Mouse (Mus musculus): ENCODE measurements at regions not wholly inside any gene's neighbourhood (a gene's known extent, or its start where the extent isn't known, plus 50 kb on each side); places are given as distances from the start of the nearest gene placed in this dataset.

DNA sequence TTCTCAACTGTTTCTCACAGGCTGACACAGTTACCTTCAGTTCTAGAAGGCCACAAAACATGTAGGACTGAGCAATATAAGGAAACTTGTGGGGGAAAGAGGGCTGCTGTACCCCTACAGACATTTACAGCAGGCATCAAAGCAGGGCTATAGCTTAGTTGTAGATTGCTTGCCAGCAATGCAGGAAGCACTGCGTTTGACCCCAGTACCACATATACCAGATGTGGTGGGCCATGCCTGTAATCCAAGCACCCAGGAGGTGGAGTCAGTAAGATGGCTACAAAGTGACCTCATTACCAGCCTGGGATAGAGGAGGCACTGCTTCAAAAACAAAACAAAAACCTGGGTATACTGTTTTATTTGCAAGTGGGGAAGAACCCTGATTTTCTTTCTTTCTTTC lies 165.3 kb upstream of the Bcl6 start:
- H3K4me1 ChIP-seq (ENCODE audit: insufficient read depth), result no peaks in the 10 kb centered on the region
- H3K27ac ChIP-seq (ENCODE audit: low read depth, low read length), result no peak overlapping the region
- WGBS, result 51% methylated on average over 1 of the region's 1 CpGs
- no peaks in the 10 kb centered on the region for H3K9me3 ChIP-seq (ENCODE audit: low read length)
- DNase-seq (no peak), ATAC-seq (no peak)
- H3K36me3 ChIP-seq (ENCODE audit: insufficient read depth), result no peaks in the 10 kb centered on the region
- H3K4me3 ChIP-seq (ENCODE audit: low read depth, low read length), result no peak overlapping the region
- TF ChIP-seq CTCF (IDR thresholded peaks at IDR 0.05; ENCODE audit: low read depth), result no peak
- H3K9ac ChIP-seq, result no peak overlapping the region
- H3K27me3 ChIP-seq (ENCODE audit: insufficient read depth, low read length), result no peaks in the 10 kb centered on the region
- no peak overlapping the region for H3K4me2 ChIP-seq (ENCODE audit: low read depth)

DNA sequence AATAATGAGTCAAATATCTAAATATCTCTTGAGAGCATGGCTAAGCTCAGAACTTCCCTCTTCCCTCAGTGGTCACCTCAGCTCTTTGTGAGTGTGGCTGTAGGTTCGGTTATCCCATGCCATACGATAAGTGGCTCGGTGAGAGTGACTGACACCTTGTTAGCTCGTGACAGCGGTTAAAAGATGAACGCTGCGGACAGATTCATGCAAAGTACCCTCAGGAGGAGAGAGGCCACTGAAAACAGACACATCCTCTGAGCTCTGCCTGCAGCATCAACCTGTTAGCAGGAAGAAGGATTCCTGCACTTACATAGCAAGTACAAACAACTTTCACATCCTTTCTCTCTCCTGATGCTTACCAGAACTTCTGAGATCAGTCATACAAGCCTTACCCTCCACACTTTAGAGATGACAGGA lies 163.2 kb upstream of the Bcl6 start:
- no peak overlapping the region for H3K4me2 ChIP-seq (ENCODE audit: low read depth)
- no peaks in the 10 kb centered on the region for H3K9me3 ChIP-seq (ENCODE audit: low read length)
- H3K4me1 ChIP-seq (ENCODE audit: insufficient read depth), result no peaks in the 10 kb centered on the region
- TF ChIP-seq CTCF (IDR thresholded peaks at IDR 0.05; ENCODE audit: low read depth), result no peak
- DNase-seq, result no peak
- no peak overlapping the region for H3K4me3 ChIP-seq (ENCODE audit: low read depth, low read length)
- H3K36me3 ChIP-seq (ENCODE audit: insufficient read depth), result no peaks in the 10 kb centered on the region
- no peak overlapping the region for H3K27ac ChIP-seq (ENCODE audit: low read depth, low read length)
- no peaks in the 10 kb centered on the region for H3K27me3 ChIP-seq (ENCODE audit: insufficient read depth, low read length)
- no peak overlapping the region for H3K9ac ChIP-seq
- 95% methylated on average over 7 of the region's 7 CpGs for WGBS
- ATAC-seq, result no peak

DNA sequence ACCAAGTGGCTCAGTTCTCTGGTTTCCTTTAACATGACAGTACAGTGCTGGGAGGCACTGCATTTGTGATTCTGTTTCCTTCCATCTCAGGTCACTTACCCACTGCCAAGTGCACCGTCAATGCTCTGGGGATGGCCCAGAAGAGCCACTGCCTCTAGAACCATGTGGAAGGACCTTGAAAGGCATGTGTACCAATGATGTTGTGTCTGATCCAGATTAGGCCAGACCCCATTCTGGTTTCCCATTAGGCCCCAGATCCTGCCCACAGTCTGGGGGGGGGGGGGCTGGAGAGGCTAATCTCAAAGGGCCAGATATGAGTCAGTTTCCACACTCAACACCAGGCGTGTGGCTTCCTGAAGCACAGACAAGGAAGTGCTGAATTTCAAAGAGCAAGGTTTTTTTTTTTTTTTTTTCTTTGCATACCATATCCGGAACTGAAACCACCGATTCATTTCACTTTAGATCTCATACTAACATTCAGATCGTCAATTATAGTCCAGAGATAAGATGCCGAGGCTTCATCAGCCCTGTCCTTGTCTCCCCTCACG lies 162.6 kb upstream of the Bcl6 start:
- WGBS, result 85% methylated on average over 7 of the region's 7 CpGs
- H3K27ac ChIP-seq (ENCODE audit: low read depth, low read length), result no peak overlapping the region
- DNase-seq (no peak), ATAC-seq (no peak)
- H3K27me3 ChIP-seq (ENCODE audit: insufficient read depth, low read length), result no peaks in the 10 kb centered on the region
- no peaks in the 10 kb centered on the region for H3K4me1 ChIP-seq (ENCODE audit: insufficient read depth)
- H3K36me3 ChIP-seq (ENCODE audit: insufficient read depth), result no peaks in the 10 kb centered on the region
- no peak overlapping the region for H3K9ac ChIP-seq
- H3K9me3 ChIP-seq (ENCODE audit: low read length), result no peaks in the 10 kb centered on the region
- no peak overlapping the region for H3K4me3 ChIP-seq (ENCODE audit: low read depth, low read length)
- TF ChIP-seq CTCF (IDR thresholded peaks at IDR 0.05; ENCODE audit: low read depth), result no peak
- no peak overlapping the region for H3K4me2 ChIP-seq (ENCODE audit: low read depth)

DNA sequence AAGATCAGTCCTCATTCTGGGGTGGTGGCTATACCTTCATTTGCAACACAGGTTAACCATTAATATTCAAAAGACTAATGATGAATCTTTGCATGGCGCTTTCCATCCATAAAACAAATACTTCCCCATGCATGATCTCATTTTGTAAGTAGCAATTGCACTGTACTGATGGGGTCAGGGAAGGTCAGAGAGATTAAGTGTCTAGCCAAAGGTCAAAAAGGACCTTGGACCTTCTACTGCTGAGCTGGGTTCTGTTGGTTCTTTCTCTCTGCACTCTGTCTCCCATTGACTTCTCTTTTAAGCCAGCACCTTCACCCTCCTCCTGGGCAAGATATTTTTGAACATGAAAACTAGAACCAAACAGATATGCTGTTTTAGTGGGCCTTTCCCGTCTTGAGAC lies 161.9 kb upstream of the Bcl6 start:
- DNase-seq, result no peak
- WGBS, result 93% methylated on average over 2 of the region's 2 CpGs
- no peak for ATAC-seq
- no peak overlapping the region for H3K4me3 ChIP-seq (ENCODE audit: low read depth, low read length)
- no peaks in the 10 kb centered on the region for H3K4me1 ChIP-seq (ENCODE audit: insufficient read depth)
- no peaks in the 10 kb centered on the region for H3K27me3 ChIP-seq (ENCODE audit: insufficient read depth, low read length)
- no peaks in the 10 kb centered on the region for H3K9me3 ChIP-seq (ENCODE audit: low read length)
- H3K27ac ChIP-seq (ENCODE audit: low read depth, low read length), result no peak overlapping the region
- no peaks in the 10 kb centered on the region for H3K36me3 ChIP-seq (ENCODE audit: insufficient read depth)
- no peak overlapping the region for H3K9ac ChIP-seq
- TF ChIP-seq CTCF (IDR thresholded peaks at IDR 0.05; ENCODE audit: low read depth), result no peak
- no peak overlapping the region for H3K4me2 ChIP-seq (ENCODE audit: low read depth)

DNA sequence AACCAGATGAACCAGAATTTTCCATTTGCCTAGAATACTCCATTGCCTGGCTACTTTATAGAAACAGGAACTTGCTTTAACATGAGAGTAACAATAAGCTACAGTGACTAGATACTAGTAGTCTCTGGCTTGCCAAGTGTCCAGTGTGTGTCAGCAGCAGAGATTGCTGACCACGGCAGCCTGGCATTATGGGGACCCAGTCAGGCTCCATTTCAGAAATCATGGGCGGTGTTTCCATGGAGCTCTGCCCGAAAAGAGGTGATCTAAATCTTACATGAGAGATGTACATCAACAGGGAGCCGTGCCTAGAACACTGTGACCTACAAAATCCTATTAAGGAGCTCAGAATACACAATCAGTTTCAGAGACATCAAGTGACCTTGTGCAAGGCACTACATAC lies 160.8 kb upstream of the Bcl6 start:
- Histone ChIP-seq H3K4me1 (ENCODE audit: insufficient read depth) (no peaks in the 10 kb centered on the region), H3K27ac (ENCODE audit: low read depth, low read length) (no peak overlapping the region), H3K9ac (no peak overlapping the region), H3K36me3 (ENCODE audit: insufficient read depth) (no peaks in the 10 kb centered on the region), H3K9me3 (ENCODE audit: low read length) (no peaks in the 10 kb centered on the region), H3K27me3 (ENCODE audit: insufficient read depth, low read length) (no peaks in the 10 kb centered on the region), H3K4me2 (ENCODE audit: low read depth) (no peak overlapping the region), H3K4me3 (ENCODE audit: low read depth, low read length) (no peak overlapping the region)
- ATAC-seq, result no peak
- no peak for TF ChIP-seq CTCF (IDR thresholded peaks at IDR 0.05; ENCODE audit: low read depth)
- 74% methylated on average over 4 of the region's 4 CpGs for WGBS
- DNase-seq, result no peak

DNA sequence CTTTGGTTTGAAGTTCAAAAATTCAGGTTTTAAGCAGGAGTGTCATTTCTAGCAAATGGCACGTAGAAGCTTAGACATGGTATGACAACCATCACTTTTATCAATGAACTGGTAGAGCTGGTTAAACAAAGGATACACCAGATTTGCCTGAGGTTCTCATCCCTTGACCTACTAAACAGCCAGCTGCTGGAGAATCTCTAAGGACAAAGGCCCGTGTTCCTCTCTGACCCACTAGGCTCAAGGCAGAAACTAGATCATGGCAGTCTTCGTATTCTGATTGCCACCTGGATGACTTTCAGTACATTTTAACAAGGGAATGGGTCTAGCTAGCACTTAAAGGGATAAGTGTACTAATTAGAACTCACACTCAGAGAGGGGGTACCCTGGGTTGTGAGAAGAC lies 155.2 kb upstream of the Bcl6 start:
- Histone ChIP-seq H3K4me2 (ENCODE audit: low read depth) (no peak overlapping the region), H3K27ac (ENCODE audit: low read depth, low read length) (no peak overlapping the region), H3K4me3 (ENCODE audit: low read depth, low read length) (no peak overlapping the region), H3K27me3 (ENCODE audit: insufficient read depth, low read length) (no peaks in the 10 kb centered on the region), H3K9ac (no peak overlapping the region), H3K4me1 (ENCODE audit: insufficient read depth) (no peaks in the 10 kb centered on the region), H3K36me3 (ENCODE audit: insufficient read depth) (no peaks in the 10 kb centered on the region), H3K9me3 (ENCODE audit: low read length) (no peaks in the 10 kb centered on the region)
- no peak for TF ChIP-seq CTCF (IDR thresholded peaks at IDR 0.05; ENCODE audit: low read depth)
- DNase-seq, result no peak
- WGBS, result 90% methylated on average over 3 of the region's 3 CpGs
- no peak for ATAC-seq

DNA sequence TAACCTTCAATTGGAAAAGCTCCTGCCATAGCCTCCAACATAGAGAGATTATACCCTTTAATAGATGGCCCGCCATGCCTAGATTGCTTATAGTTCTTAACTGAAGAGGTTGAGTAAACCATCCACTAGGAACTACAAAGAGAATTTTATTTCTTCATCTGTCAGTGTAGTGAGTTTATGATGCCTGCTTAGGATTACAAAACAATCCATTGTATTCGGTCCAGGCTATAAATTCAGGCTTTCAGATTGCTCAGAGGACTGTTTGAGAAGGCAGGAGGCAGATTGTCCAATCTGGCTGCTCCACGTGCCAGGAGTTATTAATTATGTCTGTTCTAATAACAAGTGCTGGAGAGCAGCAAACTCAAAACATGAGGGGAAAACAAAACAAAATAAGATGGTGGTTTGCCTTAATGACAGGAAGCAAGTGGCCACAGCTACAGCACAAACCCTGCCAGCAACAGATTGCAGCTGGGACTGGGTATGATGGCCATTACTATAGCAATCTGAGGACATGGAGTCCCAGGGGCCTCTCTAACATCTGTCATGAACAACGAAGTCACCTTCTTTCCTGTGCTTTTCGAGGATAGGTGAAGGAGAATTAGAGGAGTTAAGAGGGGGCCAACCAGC lies 154.4 kb upstream of the Bcl6 start:
- H3K9me3 ChIP-seq (ENCODE audit: low read length), result no peaks in the 10 kb centered on the region
- DNase-seq (no peak), ATAC-seq (no peak)
- 72% methylated on average over 5 of the region's 5 CpGs for WGBS
- no peak overlapping the region for H3K4me3 ChIP-seq (ENCODE audit: low read depth, low read length)
- TF ChIP-seq CTCF (IDR thresholded peaks at IDR 0.05; ENCODE audit: low read depth), result no peak
- no peak overlapping the region for H3K4me2 ChIP-seq (ENCODE audit: low read depth)
- no peaks in the 10 kb centered on the region for H3K36me3 ChIP-seq (ENCODE audit: insufficient read depth)
- H3K27ac ChIP-seq (ENCODE audit: low read depth, low read length), result no peak overlapping the region
- no peak overlapping the region for H3K9ac ChIP-seq
- no peaks in the 10 kb centered on the region for H3K27me3 ChIP-seq (ENCODE audit: insufficient read depth, low read length)
- H3K4me1 ChIP-seq (ENCODE audit: insufficient read depth), result no peaks in the 10 kb centered on the region

Measured in forebrain, postnatal 0 days (tissue).